Mouse (Mus musculus) hindbrain, embryonic 15.5 days (tissue): Measurements from ENCODE around the gene Ccdc77. TPM values are rescaled to one million over a fixed set of nuclear protein-coding genes. Genes with fewer than 3 reads are reported as not detected.

Source experiments
- ATAC-seq: fragments of 200-750 bp; cut with Nextera tagmentation; 2 replicates; pipeline ENCODE4 v1.8.0; 2017; ENCODE audit warnings: low read depth, moderate number of reproducible peaks, moderate TSS enrichment; ENCODE audit not compliant: low FRiP score
- H3K27ac ChIP-seq: fragments of 300-500 bp; sonication (generic); replicated peaks from 2 replicates; pipeline ENCODE4 v1.5.1; 2015; ENCODE audit warnings: mild to moderate bottlenecking, inconsistent platforms
- H3K27me3 ChIP-seq: fragments of 300-500 bp; sonication (generic); 2 replicates; pipeline ENCODE4 v1.6.1; 2015; ENCODE audit warnings: control low read depth, inconsistent platforms
- H3K36me3 ChIP-seq: fragments of 300-500 bp; sonication (generic); 2 replicates; pipeline ENCODE4 v1.6.1; 2015; ENCODE audit warnings: control low read depth, inconsistent platforms
- H3K4me1 ChIP-seq: fragments of 300-500 bp; sonication (generic); replicated peaks from 2 replicates; pipeline ENCODE4 v1.6.1; 2015; ENCODE audit warnings: control low read depth, inconsistent platforms
- H3K4me2 ChIP-seq: fragments of 300-500 bp; sonication (generic); 2 replicates; pipeline ENCODE4 v1.6.1; 2015; ENCODE audit warnings: moderate library complexity, mild to moderate bottlenecking, inconsistent platforms
- H3K4me3 ChIP-seq: fragments of 300-500 bp; sonication (generic); 2 replicates; pipeline ENCODE4 v1.5.1; 2015; ENCODE audit warnings: mild to moderate bottlenecking, inconsistent platforms
- H3K9ac ChIP-seq: fragments of 300-500 bp; sonication (generic); 2 replicates; pipeline ENCODE4 v1.6.1; 2015; ENCODE audit warnings: inconsistent platforms
- H3K9me3 ChIP-seq: fragments of 300-500 bp; sonication (generic); 2 replicates; pipeline ENCODE4 v1.6.1; 2016; ENCODE audit warnings: control low read depth, inconsistent platforms
- WGBS: fragments of 180-500 bp; shearing (Covaris S2); methylation state at CpG from one replicate; pipeline ENCODE4 v1.1.7; 2015; 5-methylcytosine and 5-hydroxymethylcytosine counted together
- polyA plus RNA-seq: library from polyadenylated mRNA; unstranded; fragments of >200 nt; fragmentation: Nextera tagmentation; extraction: Ambion mirVana; gene quantifications from 2 replicates; pipeline ENCODE4 v1.2.1, GENCODE M21; 2015

The Ccdc77 gene
- polyA plus RNA-seq = 11.0 and 11.5 TPM in 2 replicates

GRCm38 (mm10) chr6:120363688-120364522 is at the start of gene Ccdc77, which contains the start of gene Kdm5a:
Gene Ccdc77 (minus strand): TSS chr6:120364374.
Gene Kdm5a (plus strand): TSS chr6:120364124.
- H3K36me3 ChIP-seq = peaks cover 17% of the 10 kb centered on the region
- H3K27ac ChIP-seq = peak within 1 kb of the TSS; percentile 95
- peak within 1 kb of the TSS; percentile 79 for H3K4me2 ChIP-seq
- peaks cover 23% of the 10 kb centered on the region for H3K4me1 ChIP-seq
- H3K9me3 ChIP-seq = no peaks in the 10 kb centered on the region
- WGBS = under 1% methylated on average over 71 of the region's 71 CpGs
- peak within 1 kb of the TSS; percentile 96 for H3K4me3 ChIP-seq
- H3K9ac ChIP-seq = peak within 1 kb of the TSS; percentile 88
- ATAC-seq = peak; percentile 98
- H3K27me3 ChIP-seq = no peaks in the 10 kb centered on the region

GRCm38 (mm10) chr6:120403936-120404335 is 39.8 kb upstream of the Ccdc77 start:
- H3K27me3 ChIP-seq = no peaks in the 10 kb centered on the region
- H3K4me3 ChIP-seq = no peak overlapping the region
- no peak overlapping the region for H3K27ac ChIP-seq
- no peaks in the 10 kb centered on the region for H3K4me1 ChIP-seq
- peaks cover 65% of the 10 kb centered on the region for H3K36me3 ChIP-seq
- WGBS = 95% methylated on average over 1 of the region's 1 CpGs
- no peak overlapping the region for H3K9ac ChIP-seq
- H3K4me2 ChIP-seq = no peak overlapping the region
- H3K9me3 ChIP-seq = no peaks in the 10 kb centered on the region
- no peak for ATAC-seq

GRCm38 (mm10) chr6:120395622-120396345 is 31.6 kb upstream of the Ccdc77 start:
- Histone ChIP-seq H3K9ac (no peak overlapping the region), H3K4me3 (no peak overlapping the region), H3K4me2 (no peak overlapping the region), H3K27me3 (no peaks in the 10 kb centered on the region), H3K9me3 (no peaks in the 10 kb centered on the region), H3K27ac (no peak overlapping the region), H3K36me3 (peaks cover 73% of the 10 kb centered on the region), H3K4me1 (no peaks in the 10 kb centered on the region)
- no peak for ATAC-seq
- WGBS = 96% methylated on average over 5 of the region's 5 CpGs

- Histone ChIP-seq H3K9me3 (no peaks in the 10 kb centered on the region), H3K9ac (no peak overlapping the region), H3K4me3 (no peak overlapping the region), H3K36me3 (peaks cover 75% of the 10 kb centered on the region), H3K4me1 (no peaks in the 10 kb centered on the region), H3K27ac (no peak overlapping the region), H3K4me2 (no peak overlapping the region), H3K27me3 (no peaks in the 10 kb centered on the region)
- 90% methylated on average over 2 of the region's 2 CpGs for whole genome bisulfite sequencing
- no peak for ATAC-seq
These were observed 28.6 kb upstream of the Ccdc77 start for GRCm38 (mm10) chr6:120392811-120393210.

- H3K4me1 ChIP-seq = no peaks in the 10 kb centered on the region
- WGBS = 93% methylated on average over 3 of the region's 3 CpGs
- H3K36me3 ChIP-seq = peaks cover 66% of the 10 kb centered on the region
- H3K27ac ChIP-seq = no peak overlapping the region
- ATAC-seq = no peak
- H3K4me2 ChIP-seq = no peak overlapping the region
- no peak overlapping the region for H3K4me3 ChIP-seq
- H3K9ac ChIP-seq = no peak overlapping the region
- H3K9me3 ChIP-seq = no peaks in the 10 kb centered on the region
- H3K27me3 ChIP-seq = no peaks in the 10 kb centered on the region
These were observed 25.9 kb upstream of the Ccdc77 start for GRCm38 (mm10) chr6:120390054-120390453.

- Histone ChIP-seq H3K4me1 (no peaks in the 10 kb centered on the region), H3K27me3 (no peaks in the 10 kb centered on the region), H3K9me3 (no peaks in the 10 kb centered on the region), H3K27ac (no peak overlapping the region), H3K9ac (no peak overlapping the region), H3K36me3 (peaks cover 68% of the 10 kb centered on the region), H3K4me3 (no peak overlapping the region), H3K4me2 (no peak overlapping the region)
- no peak for ATAC-seq
- WGBS = 100% methylated on average over 2 of the region's 2 CpGs
These were observed 12.6 kb upstream of the Ccdc77 start for GRCm38 (mm10) chr6:120376736-120377135.

DNA sequence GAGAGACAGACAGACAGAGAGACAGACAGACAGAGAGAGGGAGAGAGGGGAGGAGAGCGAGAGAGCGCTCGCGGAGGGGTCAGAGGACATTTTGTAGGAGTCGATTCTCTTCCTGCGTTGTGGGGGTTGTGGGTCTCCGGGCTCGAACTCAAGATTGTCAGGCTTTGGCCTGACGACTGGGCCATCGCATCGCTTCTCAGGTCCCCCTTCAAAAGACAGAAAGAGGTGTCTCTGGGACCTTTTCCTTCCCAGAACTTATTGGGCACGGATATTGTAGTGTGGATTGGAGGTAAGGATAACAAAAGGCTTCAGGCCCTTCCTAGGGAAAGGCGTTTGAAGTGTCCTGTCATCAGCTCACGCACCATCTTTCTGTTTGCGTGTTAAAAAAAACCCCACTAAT is 877 bp upstream of the Ccdc77 start:
- H3K36me3 ChIP-seq = peaks cover 28% of the 10 kb centered on the region
- WGBS = 5% methylated on average over 15 of the region's 15 CpGs
- H3K4me3 ChIP-seq = peak overlapping the region; percentile 96
- no peaks in the 10 kb centered on the region for H3K9me3 ChIP-seq
- peaks cover 23% of the 10 kb centered on the region for H3K4me1 ChIP-seq
- H3K4me2 ChIP-seq = peak overlapping the region; percentile 79
- H3K27ac ChIP-seq = no peak overlapping the region
- peak overlapping the region; percentile 88 for H3K9ac ChIP-seq
- ATAC-seq = no peak
- no peaks in the 10 kb centered on the region for H3K27me3 ChIP-seq

- Histone ChIP-seq H3K27ac (peak overlapping the region; percentile 95), H3K9ac (peak overlapping the region; percentile 88), H3K4me2 (peak overlapping the region; percentile 79), H3K36me3 (peaks cover 23% of the 10 kb centered on the region), H3K4me3 (peak overlapping the region; percentile 96), H3K27me3 (no peaks in the 10 kb centered on the region), H3K9me3 (no peaks in the 10 kb centered on the region), H3K4me1 (peaks cover 23% of the 10 kb centered on the region)
- no peak for ATAC-seq
- 0% methylated on average over 31 of the region's 31 CpGs for WGBS
These were observed 340 bp upstream of the Ccdc77 start for GRCm38 (mm10) chr6:120364523-120364905.

GRCm38 (mm10) chr6:120362774-120363687 is 1.1 kb downstream of the Ccdc77 start:
- H3K27ac ChIP-seq = peak overlapping the region; percentile 95
- peak overlapping the region; percentile 96 for H3K4me3 ChIP-seq
- peak overlapping the region; percentile 79 for H3K4me2 ChIP-seq
- peaks cover 8% of the 10 kb centered on the region; the same call in 1 of the 2 replicates for H3K36me3 ChIP-seq
- WGBS = 25% methylated on average over 15 of the region's 15 CpGs
- peak; percentile 10 for ATAC-seq
- H3K9ac ChIP-seq = peak overlapping the region; percentile 88
- no peaks in the 10 kb centered on the region for H3K27me3 ChIP-seq
- no peaks in the 10 kb centered on the region for H3K9me3 ChIP-seq
- peaks cover 23% of the 10 kb centered on the region for H3K4me1 ChIP-seq

DNA sequence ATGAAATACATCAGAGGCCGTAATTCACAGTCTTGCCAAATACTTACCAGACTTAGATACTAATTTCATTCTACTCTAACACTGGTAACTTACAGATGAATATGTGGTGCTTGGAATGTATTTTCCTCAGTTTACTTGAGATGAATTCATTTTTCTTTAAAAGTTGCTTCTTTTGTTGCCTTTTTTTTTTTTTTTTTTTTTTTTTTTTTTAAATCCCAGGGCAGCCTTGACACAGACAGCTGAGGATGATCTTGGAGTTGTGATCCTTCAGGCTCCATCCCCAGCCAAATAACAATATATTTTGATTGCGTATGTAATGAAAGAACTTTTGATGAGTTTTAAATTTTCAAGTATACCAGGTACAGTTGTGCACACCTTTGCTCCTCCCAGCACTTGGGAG is 2.0 kb downstream of the Ccdc77 start:
- Histone ChIP-seq H3K4me3 (no peak overlapping the region), H3K4me2 (no peak overlapping the region), H3K9me3 (no peaks in the 10 kb centered on the region), H3K27me3 (no peaks in the 10 kb centered on the region), H3K9ac (no peak overlapping the region), H3K4me1 (peaks cover 23% of the 10 kb centered on the region), H3K36me3 (0 out of 2 replicates have a peak, but pooled peaks cover under 1% of the 10 kb centered on the region), H3K27ac (no peak overlapping the region)
- 100% methylated on average over 2 of the region's 2 CpGs for WGBS
- no peak for ATAC-seq
